Mouse (Mus musculus): ENCODE measurements around the gene Nebl. TPM values are rescaled to one million over a fixed set of nuclear protein-coding genes. Genes with fewer than 3 reads are reported as not detected.

Gene Nebl
- polyA plus RNA-seq, 1 experiment from 2014 or later = 4.6 TPM

- WGBS = 38% methylated on average over 10 of the region's 10 CpGs
- Histone ChIP-seq H3K4me1 (replicated peaks; ENCODE audit: control insufficient read depth, insufficient read depth, low read length) (peaks cover 6% of the 10 kb centered on the region; the same call in 1 of the 2 replicates), H3K4me3 (ENCODE audit: low read depth, low read length) (no peak overlapping the region), H3K4me2 (ENCODE audit: low read depth, low read length, severe bottlenecking) (no peak overlapping the region), H3K36me3 (ENCODE audit: control insufficient read depth, insufficient read depth, low read length) (no peaks in the 10 kb centered on the region), H3K27ac (ENCODE audit: low read depth, low read length) (no peak overlapping the region), H3K9me3 (ENCODE audit: control insufficient read depth, low read length) (no peaks in the 10 kb centered on the region), H3K9ac (ENCODE audit: low read length) (no peak overlapping the region), H3K27me3 (ENCODE audit: control insufficient read depth, insufficient read depth, low read length) (no peaks in the 10 kb centered on the region)
- ATAC-seq (replicated peaks; ENCODE audit: low FRiP score) (peak; percentile 83), DNase-seq (ENCODE audit: low spot score) (no peak)
Observed at GRCm38 (mm10) chr2:17436739-17437440, 294.4 kb downstream of the Nebl start.

- H3K27ac ChIP-seq (ENCODE audit: low read depth, low read length) = no peak overlapping the region
- H3K4me3 ChIP-seq (ENCODE audit: low read depth, low read length) = no peak overlapping the region
- H3K9me3 ChIP-seq (ENCODE audit: control insufficient read depth, low read length) = no peaks in the 10 kb centered on the region
- H3K9ac ChIP-seq (ENCODE audit: low read length) = no peak overlapping the region
- 89% methylated on average over 4 of the region's 4 CpGs for WGBS
- H3K36me3 ChIP-seq (ENCODE audit: control insufficient read depth, insufficient read depth, low read length) = no peaks in the 10 kb centered on the region
- H3K27me3 ChIP-seq (ENCODE audit: control insufficient read depth, insufficient read depth, low read length) = no peaks in the 10 kb centered on the region
- H3K4me1 ChIP-seq (replicated peaks; ENCODE audit: control insufficient read depth, insufficient read depth, low read length) = peaks cover 6% of the 10 kb centered on the region; the same call in 1 of the 2 replicates
- H3K4me2 ChIP-seq (ENCODE audit: low read depth, low read length, severe bottlenecking) = no peak overlapping the region
- ATAC-seq (replicated peaks; ENCODE audit: low FRiP score) (no peak), DNase-seq (ENCODE audit: low spot score) (no peak)
Observed at GRCm38 (mm10) chr2:17435217-17435616, 296.0 kb downstream of the Nebl start.

- WGBS = 89% methylated on average over 4 of the region's 4 CpGs
- Histone ChIP-seq H3K4me2 (ENCODE audit: low read depth, low read length, severe bottlenecking) (no peak overlapping the region), H3K27ac (ENCODE audit: low read depth, low read length) (no peak overlapping the region), H3K36me3 (ENCODE audit: control insufficient read depth, insufficient read depth, low read length) (no peaks in the 10 kb centered on the region), H3K9me3 (ENCODE audit: control insufficient read depth, low read length) (no peaks in the 10 kb centered on the region), H3K27me3 (ENCODE audit: control insufficient read depth, insufficient read depth, low read length) (no peaks in the 10 kb centered on the region), H3K4me3 (ENCODE audit: low read depth, low read length) (no peak overlapping the region), H3K4me1 (replicated peaks; ENCODE audit: control insufficient read depth, insufficient read depth, low read length) (no peaks in the 10 kb centered on the region), H3K9ac (ENCODE audit: low read length) (no peak overlapping the region)
- DNase-seq (ENCODE audit: low spot score) = no peak
- no peak for ATAC-seq (replicated peaks; ENCODE audit: low FRiP score)
Observed at GRCm38 (mm10) chr2:17429028-17429427, 302.2 kb downstream of the Nebl start.

GRCm38 (mm10) chr2:17428156-17428555 is 303.1 kb downstream of the Nebl start:
- DNase-seq (ENCODE audit: low spot score) = no peak
- H3K9me3 ChIP-seq (ENCODE audit: control insufficient read depth, low read length) = no peaks in the 10 kb centered on the region
- H3K36me3 ChIP-seq (ENCODE audit: control insufficient read depth, insufficient read depth, low read length) = no peaks in the 10 kb centered on the region
- H3K27ac ChIP-seq (ENCODE audit: low read depth, low read length) = no peak overlapping the region
- no peaks in the 10 kb centered on the region for H3K27me3 ChIP-seq (ENCODE audit: control insufficient read depth, insufficient read depth, low read length)
- 90% methylated on average over 4 of the region's 4 CpGs for WGBS
- H3K4me3 ChIP-seq (ENCODE audit: low read depth, low read length) = no peak overlapping the region
- ATAC-seq (replicated peaks; ENCODE audit: low FRiP score) = no peak
- H3K4me1 ChIP-seq (replicated peaks; ENCODE audit: control insufficient read depth, insufficient read depth, low read length) = no peaks in the 10 kb centered on the region
- no peak overlapping the region for H3K4me2 ChIP-seq (ENCODE audit: low read depth, low read length, severe bottlenecking)
- H3K9ac ChIP-seq (ENCODE audit: low read length) = no peak overlapping the region

- DNase-seq (ENCODE audit: low spot score) (no peak), ATAC-seq (replicated peaks; ENCODE audit: low FRiP score) (peak; percentile 76)
- Histone ChIP-seq H3K9me3 (ENCODE audit: control insufficient read depth, low read length) (no peaks in the 10 kb centered on the region), H3K4me3 (ENCODE audit: low read depth, low read length) (no peak overlapping the region), H3K36me3 (ENCODE audit: control insufficient read depth, insufficient read depth, low read length) (no peaks in the 10 kb centered on the region), H3K9ac (ENCODE audit: low read length) (no peak overlapping the region), H3K4me1 (replicated peaks; ENCODE audit: control insufficient read depth, insufficient read depth, low read length) (no peaks in the 10 kb centered on the region), H3K4me2 (ENCODE audit: low read depth, low read length, severe bottlenecking) (no peak overlapping the region), H3K27me3 (ENCODE audit: control insufficient read depth, insufficient read depth, low read length) (no peaks in the 10 kb centered on the region), H3K27ac (ENCODE audit: low read depth, low read length) (no peak overlapping the region)
- WGBS = 11% methylated on average over 1 of the region's 1 CpGs
Observed at GRCm38 (mm10) chr2:17422967-17423366, 308.3 kb downstream of the Nebl start.

- ATAC-seq (replicated peaks; ENCODE audit: low FRiP score) = 0 out of 2 replicates have a peak, but pooled peaks have one; percentile 43
- H3K4me3 ChIP-seq (ENCODE audit: low read depth, low read length) = no peak overlapping the region
- no peak overlapping the region for H3K4me2 ChIP-seq (ENCODE audit: low read depth, low read length, severe bottlenecking)
- H3K36me3 ChIP-seq (ENCODE audit: control insufficient read depth, insufficient read depth, low read length) = no peaks in the 10 kb centered on the region
- 40% methylated on average over 4 of the region's 4 CpGs for WGBS
- H3K9me3 ChIP-seq (ENCODE audit: control insufficient read depth, low read length) = no peaks in the 10 kb centered on the region
- DNase-seq (ENCODE audit: low spot score) = no peak
- H3K27me3 ChIP-seq (ENCODE audit: control insufficient read depth, insufficient read depth, low read length) = no peaks in the 10 kb centered on the region
- no peaks in the 10 kb centered on the region for H3K4me1 ChIP-seq (replicated peaks; ENCODE audit: control insufficient read depth, insufficient read depth, low read length)
- H3K9ac ChIP-seq (ENCODE audit: low read length) = no peak overlapping the region
- H3K27ac ChIP-seq (ENCODE audit: low read depth, low read length) = no peak overlapping the region
Observed at GRCm38 (mm10) chr2:17415347-17415746, 315.9 kb downstream of the Nebl start.

GRCm38 (mm10) chr2:17414324-17414723 is 316.9 kb downstream of the Nebl start:
- no peak overlapping the region for H3K4me3 ChIP-seq (ENCODE audit: low read depth, low read length)
- H3K27me3 ChIP-seq (ENCODE audit: control insufficient read depth, insufficient read depth, low read length) = no peaks in the 10 kb centered on the region
- H3K36me3 ChIP-seq (ENCODE audit: control insufficient read depth, insufficient read depth, low read length) = no peaks in the 10 kb centered on the region
- WGBS = 93% methylated on average over 2 of the region's 2 CpGs
- no peak overlapping the region for H3K4me2 ChIP-seq (ENCODE audit: low read depth, low read length, severe bottlenecking)
- no peak overlapping the region for H3K9ac ChIP-seq (ENCODE audit: low read length)
- no peaks in the 10 kb centered on the region for H3K4me1 ChIP-seq (replicated peaks; ENCODE audit: control insufficient read depth, insufficient read depth, low read length)
- H3K27ac ChIP-seq (ENCODE audit: low read depth, low read length) = no peak overlapping the region
- DNase-seq (ENCODE audit: low spot score) (no peak), ATAC-seq (replicated peaks; ENCODE audit: low FRiP score) (no peak)
- no peaks in the 10 kb centered on the region for H3K9me3 ChIP-seq (ENCODE audit: control insufficient read depth, low read length)

GRCm38 (mm10) chr2:17413496-17414268 is 317.6 kb downstream of the Nebl start:
- no peaks in the 10 kb centered on the region for H3K36me3 ChIP-seq (ENCODE audit: control insufficient read depth, insufficient read depth, low read length)
- 73% methylated on average over 8 of the region's 8 CpGs for WGBS
- no peaks in the 10 kb centered on the region for H3K27me3 ChIP-seq (ENCODE audit: control insufficient read depth, insufficient read depth, low read length)
- no peak overlapping the region for H3K4me2 ChIP-seq (ENCODE audit: low read depth, low read length, severe bottlenecking)
- no peak overlapping the region for H3K4me3 ChIP-seq (ENCODE audit: low read depth, low read length)
- DNase-seq (ENCODE audit: low spot score) (no peak), ATAC-seq (replicated peaks; ENCODE audit: low FRiP score) (no peak)
- no peak overlapping the region for H3K27ac ChIP-seq (ENCODE audit: low read depth, low read length)
- H3K9me3 ChIP-seq (ENCODE audit: control insufficient read depth, low read length) = no peaks in the 10 kb centered on the region
- no peak overlapping the region for H3K9ac ChIP-seq (ENCODE audit: low read length)
- H3K4me1 ChIP-seq (replicated peaks; ENCODE audit: control insufficient read depth, insufficient read depth, low read length) = no peaks in the 10 kb centered on the region

All from forebrain, embryonic 11.5 days (tissue).